Mouse (Mus musculus) kidney, embryonic 14.5 days (tissue): ENCODE data around the gene Tmc8. TPM values are rescaled to one million over a fixed set of nuclear protein-coding genes. Genes with fewer than 3 reads are reported as not detected.

ENCODE experiments used
- ATAC-seq: fragments of 200-750 bp; cut with Nextera tagmentation; 2 replicates; pipeline ENCODE4 v1.8.0; 2017; ENCODE audit warnings: moderate number of reproducible peaks, mild to moderate bottlenecking, moderate TSS enrichment, moderate library complexity; ENCODE audit not compliant: low FRiP score, low TSS enrichment
- H3K27ac ChIP-seq: fragments of 300-500 bp; sonication (generic); 2 replicates; pipeline ENCODE4 v1.5.1; 2014; ENCODE audit warnings: low read depth, mild to moderate bottlenecking, low read length, moderate library complexity, mixed read lengths
- H3K27me3 ChIP-seq: fragments of 300-500 bp; sonication (generic); 2 replicates; pipeline ENCODE4 v1.6.1; 2014; ENCODE audit warnings: mild to moderate bottlenecking, low read length; ENCODE audit not compliant: control insufficient read depth, insufficient read depth
- H3K36me3 ChIP-seq: fragments of 300-500 bp; sonication (generic); 2 replicates; pipeline ENCODE4 v1.6.1; 2014; ENCODE audit warnings: low read length, mixed read lengths; ENCODE audit not compliant: control insufficient read depth, insufficient read depth
- H3K4me1 ChIP-seq: fragments of 300-500 bp; sonication (generic); 2 replicates; pipeline ENCODE4 v1.6.1; 2014; ENCODE audit warnings: low read length, mixed read lengths; ENCODE audit not compliant: control insufficient read depth, insufficient read depth
- H3K4me2 ChIP-seq: fragments of 300-500 bp; sonication (generic); replicated peaks from 2 replicates; pipeline ENCODE4 v1.6.1; 2014; ENCODE audit warnings: low read depth, mild to moderate bottlenecking, low read length
- H3K4me3 ChIP-seq: fragments of 300-500 bp; sonication (generic); 2 replicates; pipeline ENCODE4 v1.5.1; 2014; ENCODE audit warnings: mild to moderate bottlenecking, low read length
- H3K9ac ChIP-seq: fragments of 300-500 bp; sonication (generic); 2 replicates; pipeline ENCODE4 v1.6.1; 2014; ENCODE audit warnings: low read depth, mild to moderate bottlenecking, low read length, moderate library complexity
- H3K9me3 ChIP-seq: fragments of 300-500 bp; sonication (generic); 2 replicates; pipeline ENCODE4 v1.6.1; 2016; ENCODE audit warnings: low read length; ENCODE audit not compliant: control insufficient read depth
- WGBS: fragments of 180-500 bp; shearing (Covaris S2); extraction: QIAGEN DNeasy Blood & Tissue Kit; methylation state at CpG from one replicate; pipeline ENCODE4 v1.1.7; 2014; 5-methylcytosine and 5-hydroxymethylcytosine counted together
- polyA plus RNA-seq: library from polyadenylated mRNA; unstranded; fragments of >200 nt; fragmentation: Nextera tagmentation; extraction: Ambion mirVana; gene quantifications from 2 replicates; pipeline ENCODE4 v1.2.1, GENCODE M21; 2014

The Tmc8 gene
- polyA plus RNA-seq, 1 experiment from 2014 or later, result 3.4 TPM

DNA sequence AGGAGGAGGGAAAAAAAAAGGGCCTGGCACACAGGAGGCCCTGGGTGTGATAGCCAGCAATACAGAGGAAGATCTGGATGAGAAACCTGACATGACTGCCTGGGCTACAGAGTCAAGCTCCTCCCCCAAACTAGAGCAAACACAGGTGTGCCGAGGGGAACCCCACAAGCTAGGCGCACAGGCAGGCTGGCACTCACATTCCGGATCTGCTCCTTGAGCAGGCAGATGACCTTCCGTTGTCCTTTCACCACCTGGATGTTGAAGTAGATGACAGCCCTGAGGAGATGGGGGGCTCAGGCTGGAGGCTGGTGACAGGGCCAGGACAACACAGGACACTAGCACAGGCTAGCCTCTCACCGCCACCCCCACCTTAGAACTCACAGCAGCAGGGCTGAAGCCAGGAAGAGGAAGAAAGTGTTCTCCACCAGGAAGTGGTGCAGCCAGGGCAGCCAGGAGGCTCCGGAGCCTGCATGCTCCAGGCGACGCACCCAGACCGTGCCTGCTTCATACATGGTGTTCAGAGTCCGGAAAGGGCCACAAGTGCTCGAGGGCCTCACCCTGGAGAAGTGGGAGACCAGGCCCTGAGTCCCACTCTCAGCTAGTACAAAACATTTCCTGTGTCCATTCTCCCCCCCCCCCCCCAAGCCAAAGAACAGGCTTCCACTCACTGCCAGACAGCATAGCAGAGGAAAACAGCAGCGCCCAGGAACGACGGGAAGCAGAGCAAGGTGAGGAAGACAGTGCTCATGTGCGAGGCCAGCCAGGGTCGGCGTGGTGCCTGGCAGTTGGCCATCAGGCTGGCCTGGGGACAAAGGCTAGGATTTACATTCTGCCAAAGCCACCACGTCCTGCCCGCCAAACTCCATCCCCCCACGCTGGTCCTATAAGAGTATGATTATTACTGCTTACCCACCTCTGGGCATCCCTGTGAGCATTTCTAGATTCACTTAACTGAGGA is 12.9 kb upstream of the Tmc8 start:
- Histone ChIP-seq H3K4me2 (no peak overlapping the region), H3K27ac (no peak overlapping the region), H3K4me1 (no peaks in the 10 kb centered on the region), H3K36me3 (peaks cover 39% of the 10 kb centered on the region), H3K9ac (no peak overlapping the region), H3K9me3 (no peaks in the 10 kb centered on the region), H3K27me3 (no peaks in the 10 kb centered on the region), H3K4me3 (no peak overlapping the region)
- 85% methylated on average over 20 of the region's 20 CpGs for WGBS
- ATAC-seq, result no peak

- Histone ChIP-seq H3K9ac (no peak overlapping the region), H3K27me3 (no peaks in the 10 kb centered on the region), H3K4me3 (no peak overlapping the region), H3K27ac (0 out of 2 replicates have a peak overlapping the region, but pooled peaks have one; percentile 42), H3K4me1 (no peaks in the 10 kb centered on the region), H3K9me3 (no peaks in the 10 kb centered on the region), H3K4me2 (no peak overlapping the region), H3K36me3 (peaks cover 35% of the 10 kb centered on the region)
- ATAC-seq, result no peak
- WGBS, result 89% methylated on average over 7 of the region's 7 CpGs
Observed at GRCm38 (mm10) chr11:117769683-117770047, 12.2 kb upstream of the Tmc8 start.

DNA sequence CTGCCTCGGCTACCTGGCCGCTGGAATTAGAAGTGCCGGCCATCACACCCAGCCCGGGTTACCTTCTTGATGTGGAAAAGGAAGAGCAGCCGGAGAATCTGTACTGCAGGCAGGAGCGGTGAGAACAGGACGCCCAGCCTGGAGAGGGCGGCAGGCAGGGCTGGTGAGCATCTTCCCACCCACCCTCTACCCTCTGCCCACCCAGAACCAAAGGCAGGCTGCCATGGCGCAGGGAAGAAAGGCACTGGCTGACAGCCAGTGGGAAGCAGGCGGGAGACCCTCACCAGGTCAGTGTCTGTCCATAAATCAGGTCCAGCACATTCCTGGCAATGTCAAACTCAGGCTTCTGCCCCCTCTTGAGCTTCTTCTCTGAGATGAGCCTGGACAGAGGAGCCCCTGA is 11.5 kb upstream of the Tmc8 start:
- peaks cover 33% of the 10 kb centered on the region for H3K36me3 ChIP-seq
- H3K4me3 ChIP-seq, result no peak overlapping the region
- H3K27me3 ChIP-seq, result no peaks in the 10 kb centered on the region
- ATAC-seq, result no peak
- no peak overlapping the region for H3K27ac ChIP-seq
- H3K4me2 ChIP-seq, result no peak overlapping the region
- 76% methylated on average over 10 of the region's 10 CpGs for whole genome bisulfite sequencing
- H3K4me1 ChIP-seq, result no peaks in the 10 kb centered on the region
- no peaks in the 10 kb centered on the region for H3K9me3 ChIP-seq
- no peak overlapping the region for H3K9ac ChIP-seq

GRCm38 (mm10) chr11:117772352-117772751 is 9.5 kb upstream of the Tmc8 start:
- no peaks in the 10 kb centered on the region for H3K4me1 ChIP-seq
- H3K27me3 ChIP-seq, result no peaks in the 10 kb centered on the region
- H3K9ac ChIP-seq, result no peak overlapping the region
- WGBS, result 98% methylated on average over 7 of the region's 7 CpGs
- no peaks in the 10 kb centered on the region for H3K9me3 ChIP-seq
- no peak overlapping the region for H3K27ac ChIP-seq
- ATAC-seq, result no peak
- no peak overlapping the region for H3K4me3 ChIP-seq
- peaks cover 37% of the 10 kb centered on the region for H3K36me3 ChIP-seq
- no peak overlapping the region for H3K4me2 ChIP-seq

DNA sequence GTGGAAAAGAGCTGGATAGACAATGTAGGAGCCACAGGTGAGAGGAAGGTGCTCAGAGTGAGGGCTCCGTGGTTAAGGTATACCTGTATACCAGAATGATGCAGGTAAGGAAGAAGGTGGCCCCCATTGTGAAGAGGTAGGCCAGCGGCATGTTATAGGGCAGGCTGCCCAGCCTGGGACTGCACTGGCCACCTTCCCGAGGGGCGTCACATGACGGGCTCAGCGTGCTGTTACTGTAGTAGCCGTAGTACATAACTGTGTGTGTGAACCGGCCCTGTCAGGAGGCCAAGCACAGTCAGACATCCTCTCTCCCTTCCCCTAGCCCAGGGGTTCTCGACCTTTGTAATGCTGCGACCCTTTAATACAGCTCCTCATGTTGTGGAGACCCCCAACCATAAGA is 7.0 kb upstream of the Tmc8 start:
- H3K27me3 ChIP-seq, result no peaks in the 10 kb centered on the region
- H3K4me2 ChIP-seq, result no peak overlapping the region
- peaks cover 16% of the 10 kb centered on the region for H3K4me1 ChIP-seq
- H3K9ac ChIP-seq, result no peak overlapping the region
- 93% methylated on average over 10 of the region's 10 CpGs for WGBS
- no peaks in the 10 kb centered on the region for H3K9me3 ChIP-seq
- H3K4me3 ChIP-seq, result no peak overlapping the region
- no peak overlapping the region for H3K27ac ChIP-seq
- ATAC-seq, result no peak
- H3K36me3 ChIP-seq, result peaks cover 39% of the 10 kb centered on the region

DNA sequence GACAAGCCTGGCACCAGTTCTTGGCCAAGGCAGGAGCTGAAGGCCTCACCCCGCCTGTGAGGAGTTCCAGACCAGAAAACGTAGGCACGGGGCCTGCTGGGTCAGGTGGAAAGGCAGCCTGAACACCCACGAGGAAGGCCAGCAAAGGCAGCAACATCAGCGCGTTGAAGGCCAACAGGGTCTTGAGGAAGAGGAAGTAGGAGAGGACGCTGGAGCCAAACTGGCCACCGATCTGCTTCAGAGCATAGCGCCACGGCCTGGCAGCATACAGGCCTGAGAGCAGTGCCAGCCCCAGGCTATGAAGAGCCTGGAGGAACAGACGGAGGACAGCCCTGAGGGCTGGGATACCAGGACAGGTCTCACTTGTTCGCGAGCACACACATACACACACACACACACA is 6.3 kb upstream of the Tmc8 start:
- no peak overlapping the region for H3K9ac ChIP-seq
- H3K27me3 ChIP-seq, result no peaks in the 10 kb centered on the region
- no peaks in the 10 kb centered on the region for H3K9me3 ChIP-seq
- no peak overlapping the region for H3K4me3 ChIP-seq
- H3K4me2 ChIP-seq, result no peak overlapping the region
- H3K4me1 ChIP-seq, result peaks cover 22% of the 10 kb centered on the region
- H3K27ac ChIP-seq, result no peak overlapping the region
- no peak for ATAC-seq
- H3K36me3 ChIP-seq, result peaks cover 37% of the 10 kb centered on the region
- 91% methylated on average over 13 of the region's 13 CpGs for WGBS

- 91% methylated on average over 14 of the region's 14 CpGs for WGBS
- peaks cover 36% of the 10 kb centered on the region for H3K36me3 ChIP-seq
Observed at GRCm38 (mm10) chr11:117776085-117776792, 5.6 kb upstream of the Tmc8 start.

DNA sequence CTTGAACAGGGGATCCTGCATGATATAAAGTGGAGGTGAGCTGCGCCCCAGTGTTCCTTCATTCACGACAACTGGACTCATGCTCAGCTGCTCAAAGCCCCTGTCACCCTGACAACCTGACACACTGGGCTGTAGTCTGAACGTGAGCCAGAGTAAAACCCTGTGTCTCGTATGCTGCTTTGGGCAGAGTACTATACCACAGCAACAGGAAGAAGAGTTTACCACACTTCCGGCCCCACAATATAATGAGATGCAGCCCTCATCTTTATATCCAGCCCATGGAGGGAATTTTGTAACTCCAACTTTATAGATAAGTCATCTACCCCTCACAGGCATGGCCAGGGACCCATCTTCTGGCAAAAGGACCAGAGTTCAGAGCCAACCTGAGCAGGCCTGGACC is 4.8 kb upstream of the Tmc8 start:
- Histone ChIP-seq H3K4me2 (no peak overlapping the region), H3K4me1 (peaks cover 36% of the 10 kb centered on the region), H3K27me3 (no peaks in the 10 kb centered on the region), H3K9ac (no peak overlapping the region), H3K36me3 (peaks cover 31% of the 10 kb centered on the region), H3K27ac (no peak overlapping the region), H3K9me3 (no peaks in the 10 kb centered on the region), H3K4me3 (no peak overlapping the region)
- ATAC-seq, result no peak
- 87% methylated on average over 5 of the region's 5 CpGs for WGBS

More at GRCm38 (mm10) chr11:117776085-117776792, 5.6 kb upstream of the Tmc8 start:
- no peak overlapping the region for H3K4me2 ChIP-seq
- peaks cover 28% of the 10 kb centered on the region for H3K4me1 ChIP-seq
- H3K27me3 ChIP-seq, result no peaks in the 10 kb centered on the region
- H3K9ac ChIP-seq, result no peak overlapping the region
- no peak overlapping the region for H3K4me3 ChIP-seq
- no peaks in the 10 kb centered on the region for H3K9me3 ChIP-seq
- ATAC-seq, result no peak
- no peak overlapping the region for H3K27ac ChIP-seq

GRCm38 (mm10) chr11:117778031-117778430 is 3.8 kb upstream of the Tmc8 start:
- Histone ChIP-seq H3K36me3 (peaks cover 26% of the 10 kb centered on the region), H3K4me1 (peaks cover 38% of the 10 kb centered on the region), H3K9me3 (no peaks in the 10 kb centered on the region), H3K4me3 (no peak overlapping the region), H3K27me3 (no peaks in the 10 kb centered on the region), H3K4me2 (no peak overlapping the region; the same call in 1 of the 2 replicates), H3K27ac (no peak overlapping the region), H3K9ac (no peak overlapping the region)
- no peak for ATAC-seq
- WGBS, result 95% methylated on average over 11 of the region's 11 CpGs
